Mouse (Mus musculus): ENCODE data around the gene Acoxl.

Gene Acoxl

GRCm38 (mm10) chr2:128140183-128140582 lies 301.5 kb downstream of the Acoxl start:
- no peak for DNase-seq (ENCODE audit: low read depth, low spot score)

GRCm38 (mm10) chr2:128143992-128144391 lies 305.3 kb downstream of the Acoxl start:
- DNase-seq (ENCODE audit: low read depth, low spot score) = no peak

- DNase-seq (ENCODE audit: low read depth, low spot score) = no peak
These were observed 306.8 kb downstream of the Acoxl start for GRCm38 (mm10) chr2:128145433-128145832.

- DNase-seq (ENCODE audit: low read depth, low spot score) = no peak
These were observed 310.9 kb downstream of the Acoxl start for GRCm38 (mm10) chr2:128149596-128149995.

GRCm38 (mm10) chr2:128152211-128152610 lies 313.5 kb downstream of the Acoxl start:
- DNase-seq (ENCODE audit: low read depth, low spot score) = peak; percentile 21

GRCm38 (mm10) chr2:128152845-128153550 lies 314.3 kb downstream of the Acoxl start:
- peak; percentile 59 for DNase-seq (ENCODE audit: low read depth, low spot score)

- DNase-seq (ENCODE audit: low read depth, low spot score) = peak; percentile 67
These were observed 314.9 kb downstream of the Acoxl start for GRCm38 (mm10) chr2:128153551-128153910.

GRCm38 (mm10) chr2:128155412-128156066 lies 316.9 kb downstream of the Acoxl start:
- peak; percentile 17 for DNase-seq (ENCODE audit: low read depth, low spot score)

- peak; percentile 16 for DNase-seq (ENCODE audit: low read depth, low spot score)
These were observed 317.4 kb downstream of the Acoxl start for GRCm38 (mm10) chr2:128156067-128156462.

- DNase-seq (ENCODE audit: low read depth, low spot score) = peak; percentile 18
These were observed 318.1 kb downstream of the Acoxl start for GRCm38 (mm10) chr2:128156557-128157412.

GRCm38 (mm10) chr2:128158734-128159410 lies 320.2 kb downstream of the Acoxl start:
- peak; percentile 63 for DNase-seq (ENCODE audit: low read depth, low spot score)

- DNase-seq (ENCODE audit: low read depth, low spot score) = peak; percentile 56
These were observed 321.0 kb downstream of the Acoxl start for GRCm38 (mm10) chr2:128159619-128160125.

GRCm38 (mm10) chr2:128163177-128163576 lies 324.5 kb downstream of the Acoxl start:
- peak; percentile 22 for DNase-seq (ENCODE audit: low read depth, low spot score)

GRCm38 (mm10) chr2:128166623-128167423 lies 328.1 kb downstream of the Acoxl start:
- no peak for DNase-seq (ENCODE audit: low read depth, low spot score)

- DNase-seq (ENCODE audit: low read depth, low spot score) = peak; percentile 42
These were observed 329.3 kb downstream of the Acoxl start for GRCm38 (mm10) chr2:128167930-128168329.

GRCm38 (mm10) chr2:128169486-128169885 lies 330.8 kb downstream of the Acoxl start:
- no peak for DNase-seq (ENCODE audit: low read depth, low spot score)

- no peak for DNase-seq (ENCODE audit: low read depth, low spot score)
These were observed 331.3 kb downstream of the Acoxl start for GRCm38 (mm10) chr2:128169972-128170371.

- no peak for DNase-seq (ENCODE audit: low read depth, low spot score)
These were observed 331.9 kb downstream of the Acoxl start for GRCm38 (mm10) chr2:128170614-128171013.

GRCm38 (mm10) chr2:128172266-128172665 lies 333.6 kb downstream of the Acoxl start:
- DNase-seq (ENCODE audit: low read depth, low spot score) = no peak
